Mouse (Mus musculus): ENCODE data around the gene Plekhn1. TPM values are rescaled to one million over a fixed set of nuclear protein-coding genes. Genes with fewer than 3 reads are reported as not detected.

Plekhn1 gene
- total RNA-seq, 2 experiments from 2014 or later = 32.8 to 37.8 TPM

- no peak for DNase-seq (ENCODE audit: low spot score in 2 of 2)
- intact Hi-C loops (cut with DNase I) = no loop called here
These were observed 46.4 kb downstream of the Plekhn1 start for GRCm38 (mm10) chr4:156188162-156188810.

- DNase-seq (ENCODE audit: low spot score in 2 of 2) = peak; percentile 66 to 71
- intact Hi-C loops (cut with DNase I) = no loop called here
These were observed 48.5 kb downstream of the Plekhn1 start for GRCm38 (mm10) chr4:156185950-156186850.

- intact Hi-C loops (cut with DNase I) = no loop called here
- DNase-seq (ENCODE audit: low spot score in 2 of 2) = peak; percentile 25 to 30
These were observed 49.2 kb downstream of the Plekhn1 start for GRCm38 (mm10) chr4:156185456-156185949.

GRCm38 (mm10) chr4:156184291-156184954, 50.2 kb downstream of the Plekhn1 start:
- intact Hi-C loops (cut with DNase I) = no loop called here
- DNase-seq (ENCODE audit: low spot score in 2 of 2) = no peak

- no peak for DNase-seq (ENCODE audit: low spot score in 2 of 2)
- intact Hi-C loops (cut with DNase I) = no loop called here
These were observed 50.9 kb downstream of the Plekhn1 start for GRCm38 (mm10) chr4:156183747-156184146.

- intact Hi-C loops (cut with DNase I) = no loop called here
- no peak for DNase-seq (ENCODE audit: low spot score in 2 of 2)
These were observed 57.0 kb downstream of the Plekhn1 start for GRCm38 (mm10) chr4:156177630-156178029.

GRCm38 (mm10) chr4:156171828-156172227, 62.8 kb downstream of the Plekhn1 start:
- DNase-seq (ENCODE audit: low spot score in 2 of 2) = no peak
- intact Hi-C loops (cut with DNase I) = no loop called here

Small RNA genes within 50 kb of the gene (microRNA-seq; reads per million reads assigned to microRNA genes)
- 0.99 to 5.4 reads per million in 2 experiments for gene Mir7658

Other genes with a start within 250 kb of the Plekhn1 start
- gene B3galt6, start 242.2 kb downstream of the Plekhn1 start, total RNA-seq (2021) = 10 to 100 TPM in 1 of 2 experiments, 1 to 10 TPM in 1; 9.7 to 10.5 TPM
- 100 to 1,000 TPM; 182 to 184 TPM for gene Sdf4, start 242.0 kb downstream of the Plekhn1 start, total RNA-seq (2021)
- 1 to 10 TPM; 2.0 to 2.1 TPM for gene Tnfrsf4, start 221.0 kb downstream of the Plekhn1 start, total RNA-seq (2021)
- not detected for gene Tnfrsf18, start 208.7 kb downstream of the Plekhn1 start, total RNA-seq (2021)
- gene Ttll10, start 175.4 kb downstream of the Plekhn1 start, total RNA-seq (2021) = not detected
- gene 9430015G10Rik, start 124.9 kb downstream of the Plekhn1 start, total RNA-seq (2021) = 10 to 100 TPM; 28.6 to 29.4 TPM
- gene Rnf223, start 104.3 kb downstream of the Plekhn1 start, total RNA-seq (2021) = under 1 TPM; 0.87 to 0.94 TPM
- gene Agrn, start 37.4 kb downstream of the Plekhn1 start, total RNA-seq (2021) = 100 to 1,000 TPM; 143 to 149 TPM
- gene Isg15, start 34.0 kb downstream of the Plekhn1 start, total RNA-seq (2021) = 1 to 10 TPM; 1.2 to 1.8 TPM
- 1 to 10 TPM; 4.4 to 6.3 TPM for gene AW011738, start 31.6 kb downstream of the Plekhn1 start, total RNA-seq (2021)
- gene Perm1, start 19.0 kb downstream of the Plekhn1 start, total RNA-seq (2021) = under 1 TPM; 0.46 to 0.76 TPM
- gene Noc2l, start 1.2 kb upstream of the Plekhn1 start, total RNA-seq (2021) = 10 to 100 TPM; 66.1 to 66.9 TPM
- 1 to 10 TPM; 2.7 to 4.5 TPM for gene Samd11, start 20.8 kb upstream of the Plekhn1 start, total RNA-seq (2021)
- gene Vmn2r-ps159, start 96.2 kb upstream of the Plekhn1 start, total RNA-seq (2021) = not detected